Mouse (Mus musculus): ENCODE measurements at regions not wholly inside any gene's neighbourhood (a gene's known extent, or its start where the extent isn't known, plus 50 kb on each side); places are given as distances from the start of the nearest gene placed in this dataset.
A peak's percentile ranks its signal among the peaks of the same experiment; 100 is the strongest.

DNA sequence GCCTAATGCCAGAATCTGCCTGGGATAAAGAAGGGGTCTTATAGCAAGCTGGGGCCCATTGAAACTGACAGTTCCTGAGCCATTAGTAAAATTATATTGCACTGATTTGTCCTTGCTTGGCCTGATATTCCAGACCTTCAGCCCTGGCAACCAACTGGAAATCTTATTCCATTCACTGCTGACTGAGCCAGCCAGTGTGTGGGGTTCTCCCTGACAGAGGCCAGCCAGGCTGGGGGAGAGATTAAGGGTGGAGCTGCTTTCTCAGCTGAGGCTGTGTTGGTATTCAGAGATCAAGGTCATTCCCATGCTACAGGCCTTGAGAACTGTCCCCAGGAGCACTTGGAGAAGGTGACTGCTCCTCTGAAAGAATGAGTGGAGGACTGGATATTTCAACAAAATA is 226.9 kb downstream of the Ar start:
- DNase-seq (ENCODE audit: low spot score in 2 of 2) = no peak

DNA sequence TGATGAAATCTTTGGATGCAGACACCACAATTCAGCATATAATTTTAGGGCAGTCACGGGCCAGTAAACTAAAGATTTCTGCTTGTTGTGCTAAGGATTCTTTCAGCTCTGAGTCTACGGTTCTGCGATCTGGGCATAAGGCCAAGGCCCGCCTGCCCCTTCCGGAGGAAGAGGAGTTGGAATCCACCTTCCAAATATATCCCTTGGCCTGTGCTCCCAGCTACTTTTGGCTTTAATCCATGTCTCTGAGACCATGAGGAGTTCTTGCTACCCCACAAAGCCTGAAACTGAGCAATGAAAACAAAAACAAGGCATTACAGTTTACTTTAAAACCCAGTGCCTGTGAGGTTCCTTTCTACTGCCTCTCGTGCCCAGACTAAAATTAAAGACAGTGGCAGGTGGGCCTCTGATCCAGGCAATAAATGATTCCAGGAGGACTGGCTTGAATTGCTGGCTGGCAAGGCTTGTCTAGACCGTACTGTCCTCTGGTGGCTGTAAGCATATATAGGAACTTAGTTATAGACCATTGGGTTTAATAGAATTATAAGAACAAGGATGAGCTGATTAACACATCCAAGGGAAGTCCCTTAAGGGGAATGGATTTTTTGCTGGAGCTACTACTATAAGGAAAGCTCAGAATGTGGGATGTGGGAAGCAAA is 231.8 kb downstream of the Ar start:
- no peak for DNase-seq (ENCODE audit: low spot score in 2 of 2)

DNA sequence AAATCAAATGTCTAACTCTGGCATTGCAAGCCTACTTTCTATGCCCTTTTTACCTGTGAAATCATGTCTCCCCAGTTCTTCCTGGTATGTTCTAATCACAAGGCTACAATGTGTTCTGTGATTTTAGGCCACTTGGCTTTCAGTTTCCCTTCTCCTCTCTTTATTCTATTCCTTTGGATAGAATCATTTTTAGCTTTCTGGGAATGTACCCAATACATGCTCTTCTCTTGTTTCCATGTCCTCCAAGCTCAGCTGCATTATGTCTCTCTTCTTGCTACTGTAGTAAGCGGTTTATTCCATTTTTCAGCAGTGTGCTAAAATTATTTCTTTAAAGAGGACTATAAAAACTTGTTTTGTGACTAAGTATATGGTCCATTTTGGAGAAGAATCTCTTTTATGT is 235.4 kb downstream of the Ar start:
- no peak for DNase-seq (ENCODE audit: low spot score in 2 of 2)

DNA sequence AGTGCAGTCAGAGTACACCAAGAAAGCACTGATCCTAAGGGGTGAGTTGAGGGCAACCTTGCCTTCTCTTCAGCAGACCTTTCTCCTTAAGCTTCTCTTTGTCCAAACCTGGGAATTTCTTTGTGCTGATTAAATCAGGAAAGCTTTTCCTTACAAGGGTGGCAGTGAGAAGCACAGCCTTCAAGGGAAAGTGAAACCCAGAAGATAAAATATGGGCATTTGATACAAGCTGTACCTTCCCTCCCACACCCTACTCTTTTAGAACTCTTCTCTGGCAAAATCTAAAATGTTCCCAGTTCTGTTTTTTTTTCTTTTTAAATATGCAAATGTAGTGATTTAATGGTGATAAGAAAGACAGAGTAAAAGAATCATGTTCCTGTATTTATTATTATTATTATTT is 243.8 kb downstream of the Ar start:
- DNase-seq (ENCODE audit: low spot score in 2 of 2) = peak in 1 of 2 experiments; percentile 4

DNA sequence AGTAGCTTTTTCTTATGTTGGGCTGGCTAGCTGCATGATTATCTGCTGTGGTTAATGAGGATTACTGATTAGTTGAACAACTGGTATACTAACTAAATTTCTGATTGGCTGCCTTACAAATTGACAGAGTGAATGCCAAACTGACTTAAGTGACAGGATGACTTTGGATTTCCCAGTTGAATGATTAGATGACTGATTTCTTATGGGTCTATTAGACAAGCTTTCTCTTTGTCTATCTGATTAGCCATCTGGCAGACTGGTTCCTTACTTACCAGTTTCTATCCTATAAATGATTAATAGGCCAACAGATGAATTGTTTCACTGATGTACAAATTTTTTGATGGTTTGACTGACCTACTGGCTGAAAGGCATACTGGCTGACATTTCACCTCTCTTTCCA is 260.5 kb downstream of the Ar start:
- DNase-seq (ENCODE audit: low spot score in 2 of 2) = no peak

DNA sequence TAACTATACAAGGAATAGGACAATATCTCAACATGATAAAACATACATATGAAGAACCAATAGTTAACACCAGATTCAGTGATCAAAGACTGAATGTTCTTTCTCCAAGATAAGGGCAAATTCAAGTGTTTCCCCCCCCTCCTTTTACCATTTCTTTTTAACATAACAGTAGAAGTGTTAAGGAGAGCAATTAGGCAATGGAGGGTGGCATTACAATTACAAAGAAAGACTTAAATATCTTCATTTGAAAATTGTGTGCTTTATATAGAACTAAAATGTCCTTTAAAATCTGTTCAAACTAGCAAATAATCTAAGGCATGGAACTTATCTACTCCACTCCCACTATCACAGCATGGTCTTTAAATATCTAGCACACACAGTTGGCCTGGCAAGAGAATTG is 270.9 kb downstream of the Ar start:
- no peak for DNase-seq (ENCODE audit: low spot score in 2 of 2)

DNA sequence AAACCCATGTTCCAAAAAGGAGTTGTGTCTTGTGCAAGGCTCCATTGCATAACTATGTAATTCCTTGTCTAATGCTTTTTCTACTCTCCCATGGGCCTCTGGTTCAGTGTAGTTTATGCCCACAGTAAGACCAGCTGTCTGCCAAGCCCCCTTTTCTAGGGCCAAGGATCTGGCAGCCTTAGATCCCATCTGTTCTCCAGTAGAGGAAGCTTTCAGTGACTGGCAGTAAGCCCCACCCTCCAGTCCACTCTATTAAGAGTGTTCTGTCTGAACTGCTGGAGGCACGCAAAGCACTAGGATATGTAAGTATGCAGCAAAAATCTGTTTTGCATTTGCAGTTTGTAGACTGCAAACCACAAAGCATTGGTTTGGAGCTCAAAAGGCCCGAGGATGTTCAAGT is 303.5 kb downstream of the Ar start:
- no peak for DNase-seq (ENCODE audit: low spot score in 2 of 2)

DNA sequence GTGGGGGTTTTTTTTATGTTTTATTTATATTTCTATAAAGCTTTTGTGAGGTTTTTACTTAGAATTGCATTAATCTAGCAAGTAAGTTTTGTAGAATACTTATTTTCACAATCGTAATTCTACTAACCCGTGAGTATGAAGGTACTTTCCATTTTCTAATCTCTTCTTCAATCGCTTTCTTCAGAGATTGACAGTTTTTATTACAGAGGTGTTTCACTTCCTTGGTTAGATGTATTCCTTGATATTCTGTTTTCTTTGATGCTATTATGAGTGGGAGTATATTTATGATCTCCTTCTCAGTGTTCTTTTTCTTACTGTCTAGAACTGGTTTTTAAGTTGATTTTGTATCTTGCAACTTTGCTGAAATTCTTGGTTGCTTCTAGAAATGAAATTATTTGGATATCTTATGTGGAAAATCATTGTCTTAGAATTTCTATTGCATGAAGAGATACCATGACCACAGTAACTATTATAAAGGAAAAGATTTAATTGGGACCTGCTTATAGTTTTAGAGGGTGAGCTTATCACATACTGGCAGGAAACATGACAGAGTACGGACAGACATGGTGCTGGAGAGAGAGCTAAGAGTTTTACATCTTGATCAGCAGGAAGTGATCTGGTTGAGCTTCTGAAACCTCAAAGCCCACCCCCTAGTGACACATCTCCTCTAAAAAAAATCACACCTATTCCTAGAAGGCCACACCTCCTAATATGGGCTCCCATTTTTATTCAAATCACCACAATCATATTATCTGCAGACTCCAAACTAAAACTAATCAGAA is 328.1 kb downstream of the Ar start:
- no peak for DNase-seq (ENCODE audit: low spot score in 2 of 2)
